ENCODE assay signal across 1 mouse cellular context in the genomic region with DNA sequence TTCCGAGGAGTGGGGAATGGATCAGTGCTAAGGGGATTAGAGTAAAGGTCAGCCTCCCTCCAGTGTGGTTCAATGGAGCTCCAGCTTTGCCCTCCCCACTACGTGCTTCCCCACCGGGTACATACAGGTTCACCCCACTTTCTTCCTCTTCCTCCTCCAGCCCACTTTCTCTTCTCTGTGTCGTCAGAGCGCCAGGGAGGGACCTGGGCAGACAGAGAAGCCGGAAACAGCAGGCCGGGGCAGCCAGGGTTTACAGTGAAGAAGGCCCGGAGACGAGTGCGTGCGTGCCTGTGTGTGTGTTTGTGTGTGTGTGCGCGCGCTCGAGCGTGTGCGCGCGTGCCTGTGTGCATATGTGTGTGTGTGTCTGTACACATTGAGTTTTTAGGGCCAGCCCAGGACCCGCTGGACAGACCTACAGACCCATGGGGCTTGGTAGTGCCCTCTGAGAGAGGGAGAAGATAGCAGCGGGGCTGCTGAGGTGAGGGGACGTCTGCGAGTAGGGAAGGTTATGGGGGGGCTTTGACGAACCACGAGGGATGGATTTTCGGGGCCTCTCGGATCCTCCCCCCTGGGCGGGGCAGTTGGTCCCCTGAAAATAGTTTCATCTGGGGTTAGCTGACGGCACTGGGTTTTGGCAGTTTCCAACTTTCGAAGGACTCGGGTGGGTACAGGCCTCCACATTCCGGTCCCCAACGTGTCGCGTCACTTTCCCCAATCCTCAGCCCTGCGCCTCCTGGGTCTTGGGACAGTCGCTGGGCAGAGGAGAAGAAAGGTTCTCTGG.
TF ChIP-seq lines count a peak whose summit lies in the region.

A gene (plus strand): TSS at position 215 of the 781 bp plus-strand sequence.

TF ChIP-seq in CH12.LX, 34 proteins besides CTCF, POLR2A, EP300 and RAD21 (continued from another document):
- TF ChIP-seq MYC (IDR thresholded peaks at IDR 0.05; ENCODE audit: low read depth, low read length) (peak; percentile 46; the same call in 1 of the 2 replicates), PAX5 (IDR thresholded peaks at IDR 0.05; ENCODE audit: low read length) (no peak), NRF1 (IDR thresholded peaks at IDR 0.05; ENCODE audit: low read depth, low read length) (peak; percentile 21; the same call in 1 of the 2 replicates), KAT2A (IDR thresholded peaks at IDR 0.05; ENCODE audit: insufficient replicate concordance, low read length) (0 out of 2 replicates have a peak, but pooled peaks have one; percentile 39), MAFK (IDR thresholded peaks at IDR 0.05; ENCODE audit: insufficient replicate concordance, low read length) (no peak), ZKSCAN1 (IDR thresholded peaks at IDR 0.05; ENCODE audit: borderline replicate concordance, low read depth, low read length) (no peak), TCF12 (IDR thresholded peaks at IDR 0.05; ENCODE audit: low read depth, low read length) (peak; percentile 61; the same call in 1 of the 2 replicates), E2F4 (IDR thresholded peaks at IDR 0.05; ENCODE audit: insufficient replicate concordance, low read depth, low read length) (no peak), SIN3A (IDR thresholded peaks at IDR 0.05; ENCODE audit: low read length) (peak; percentile 85), HCFC1 (IDR thresholded peaks at IDR 0.05; ENCODE audit: low read depth, low read length) (peak; percentile 46), POLR2AphosphoS2 (IDR thresholded peaks at IDR 0.05; ENCODE audit: low read depth, low read length) (peak; percentile 65; the same call in 1 of the 2 replicates), MAZ (IDR thresholded peaks at IDR 0.05; ENCODE audit: low read depth, low read length) (peak; percentile 83), NELFE (IDR thresholded peaks at IDR 0.05; ENCODE audit: low read depth, low read length) (0 out of 2 replicates have a peak, but pooled peaks have one; percentile 56), ETS1 (conservative IDR thresholded peaks at IDR 0.05; ENCODE audit: low read depth, low read length) (peak; percentile 68)
